Mouse (Mus musculus) embryonic fibroblast, embryonic 13.5 days (primary cell): ENCODE data around the gene Dtl.

ENCODE experiments used
- CTCF ChIP-seq: IDR thresholded peaks from 2 replicates; pipeline ENCODE4 v1.5.1; 2011; ENCODE audit warnings: mild to moderate bottlenecking, control low read depth, low read length, moderate library complexity, borderline replicate concordance; ENCODE audit not compliant: insufficient read depth
- POLR2A ChIP-seq: IDR thresholded peaks from 2 replicates; pipeline ENCODE4 v1.6.1; 2011; ENCODE audit warnings: low read depth, mild to moderate bottlenecking, control low read depth, low read length, moderate library complexity

DNA sequence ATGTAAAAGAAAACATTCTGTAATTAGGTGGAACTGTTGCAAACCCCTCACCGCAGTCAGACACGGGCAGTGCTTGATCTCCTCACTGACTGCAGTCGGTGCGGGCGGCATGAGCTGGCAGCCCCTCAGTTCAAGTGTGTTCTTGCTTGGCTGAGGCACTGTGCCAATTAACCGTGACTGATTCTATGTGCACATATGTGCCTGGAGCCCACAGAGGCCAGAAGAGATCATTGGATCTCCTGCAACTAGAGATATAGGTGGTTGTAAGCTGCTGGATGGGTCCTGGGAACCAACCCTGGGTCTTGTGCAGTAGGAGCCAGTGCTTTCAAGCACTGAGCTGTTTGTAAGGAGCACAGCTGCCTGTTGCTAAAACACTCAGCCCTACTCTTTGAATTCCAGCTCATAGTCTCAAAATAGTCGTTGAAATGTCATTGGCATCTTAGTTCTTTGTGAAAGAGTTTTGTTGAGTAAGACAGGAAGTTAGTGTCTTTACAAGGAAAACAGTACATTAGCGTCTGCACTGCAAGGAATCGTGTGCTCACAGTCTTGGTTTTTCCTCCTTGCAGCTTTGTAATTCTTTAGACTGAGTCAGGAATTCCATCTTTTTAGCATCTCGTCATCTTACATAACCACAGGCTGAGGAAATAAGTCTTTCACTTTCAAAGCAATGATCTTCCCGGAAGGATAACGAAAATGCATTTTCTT is 16.8 kb upstream of the Dtl start:
- no peak for TF ChIP-seq POLR2A
- no peak for TF ChIP-seq CTCF
